Mouse (Mus musculus) E14TG2a.4 (cell line): ENCODE measurements around the gene Hs3st1.

Experiments used
- H3K27me3 ChIP-seq: 2 replicates; pipeline ENCODE4 v1.6.1; 2014; ENCODE audit warnings: low read length, control low read depth; ENCODE audit not compliant: insufficient read depth
- H3K36me3 ChIP-seq: 2 replicates; pipeline ENCODE4 v1.6.1; 2014; ENCODE audit warnings: low read length, control low read depth; ENCODE audit not compliant: insufficient read depth
- H3K4me1 ChIP-seq: replicated peaks from 2 replicates; pipeline ENCODE4 v1.6.1; 2014; ENCODE audit warnings: low read depth, low read length, control low read depth
- H3K4me3 ChIP-seq: replicated peaks from 2 replicates; pipeline ENCODE4 v1.5.1; 2014; ENCODE audit warnings: mild to moderate bottlenecking, low read length
- H3K9me3 ChIP-seq: 2 replicates; pipeline ENCODE4 v1.6.1; 2014; ENCODE audit warnings: low read length, control low read depth
- CTCF ChIP-seq: conservative IDR thresholded peaks from 2 replicates; pipeline ENCODE4 v1.5.1; 2014; ENCODE audit warnings: low read length
- NANOG ChIP-seq: IDR thresholded peaks from 2 replicates; pipeline ENCODE4 v1.6.1; 2014; ENCODE audit warnings: borderline replicate concordance, low read length, mixed read lengths
- POU5F1 ChIP-seq: IDR thresholded peaks from 2 replicates; pipeline ENCODE4 v1.6.1; 2014; ENCODE audit warnings: low read length, borderline replicate concordance

Gene Hs3st1

DNA sequence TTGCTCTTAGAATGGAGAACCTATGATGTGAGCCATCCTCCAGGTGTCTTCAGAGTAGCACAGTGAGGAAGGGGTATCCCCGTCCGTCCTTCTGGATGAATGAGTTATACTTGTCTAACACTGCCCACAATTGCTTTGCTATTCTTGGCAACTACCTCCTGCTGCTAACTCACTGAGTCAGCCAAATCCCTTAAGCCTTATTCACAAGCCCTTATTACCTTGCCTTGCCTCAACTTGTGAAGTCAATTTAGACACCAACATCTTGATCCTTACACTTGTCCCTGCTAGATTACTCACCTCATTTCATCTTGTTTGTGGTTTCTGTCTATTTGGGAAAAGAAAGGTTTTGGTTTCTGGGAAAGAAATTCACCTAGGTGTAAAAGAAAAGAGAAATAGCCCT is 95.9 kb downstream of the Hs3st1 start:
- no peak for TF ChIP-seq CTCF
- TF ChIP-seq POU5F1, result no peak
- TF ChIP-seq NANOG, result no peak
- H3K9me3 ChIP-seq, result peaks cover 20% of the 10 kb centered on the region
- H3K4me3 ChIP-seq, result no peak overlapping the region
- no peaks in the 10 kb centered on the region for H3K4me1 ChIP-seq
- no peaks in the 10 kb centered on the region for H3K36me3 ChIP-seq
- 0 out of 2 replicates have a peak, but pooled peaks cover 1% of the 10 kb centered on the region for H3K27me3 ChIP-seq

DNA sequence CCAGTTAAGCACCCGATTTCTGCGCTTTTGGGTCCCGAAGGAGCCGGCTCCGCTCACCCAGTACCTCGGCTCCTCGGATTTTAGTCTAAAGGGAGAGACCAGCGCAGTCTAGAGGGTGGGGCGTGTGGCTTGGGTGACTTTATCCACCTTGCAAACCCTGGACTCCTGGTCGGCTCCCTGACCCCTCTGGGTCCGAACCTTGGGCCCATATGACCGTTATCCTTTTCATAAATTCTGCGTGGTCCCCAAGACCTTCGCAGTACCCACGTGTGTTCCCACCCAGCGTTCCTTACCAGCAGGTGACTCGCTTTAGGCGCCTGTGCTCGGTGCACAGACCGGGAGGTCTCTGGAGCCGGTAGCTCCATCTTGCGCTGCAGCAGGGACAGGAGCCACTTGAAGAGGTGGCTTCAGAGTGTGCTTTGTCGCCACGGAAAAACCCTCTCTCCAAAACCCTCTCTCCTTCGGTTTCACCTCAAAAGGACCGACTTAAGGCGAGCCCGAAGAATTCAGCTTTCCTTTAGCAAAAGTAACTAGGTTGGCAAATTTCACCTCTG is 110.4 kb downstream of the Hs3st1 start:
- TF ChIP-seq NANOG (no peak), CTCF (no peak), POU5F1 (no peak)
- peaks cover 52% of the 10 kb centered on the region for H3K27me3 ChIP-seq
- H3K4me3 ChIP-seq, result peak overlapping the region; percentile 82
- peaks cover 15% of the 10 kb centered on the region for H3K4me1 ChIP-seq
- no peaks in the 10 kb centered on the region for H3K9me3 ChIP-seq
- no peaks in the 10 kb centered on the region for H3K36me3 ChIP-seq

DNA sequence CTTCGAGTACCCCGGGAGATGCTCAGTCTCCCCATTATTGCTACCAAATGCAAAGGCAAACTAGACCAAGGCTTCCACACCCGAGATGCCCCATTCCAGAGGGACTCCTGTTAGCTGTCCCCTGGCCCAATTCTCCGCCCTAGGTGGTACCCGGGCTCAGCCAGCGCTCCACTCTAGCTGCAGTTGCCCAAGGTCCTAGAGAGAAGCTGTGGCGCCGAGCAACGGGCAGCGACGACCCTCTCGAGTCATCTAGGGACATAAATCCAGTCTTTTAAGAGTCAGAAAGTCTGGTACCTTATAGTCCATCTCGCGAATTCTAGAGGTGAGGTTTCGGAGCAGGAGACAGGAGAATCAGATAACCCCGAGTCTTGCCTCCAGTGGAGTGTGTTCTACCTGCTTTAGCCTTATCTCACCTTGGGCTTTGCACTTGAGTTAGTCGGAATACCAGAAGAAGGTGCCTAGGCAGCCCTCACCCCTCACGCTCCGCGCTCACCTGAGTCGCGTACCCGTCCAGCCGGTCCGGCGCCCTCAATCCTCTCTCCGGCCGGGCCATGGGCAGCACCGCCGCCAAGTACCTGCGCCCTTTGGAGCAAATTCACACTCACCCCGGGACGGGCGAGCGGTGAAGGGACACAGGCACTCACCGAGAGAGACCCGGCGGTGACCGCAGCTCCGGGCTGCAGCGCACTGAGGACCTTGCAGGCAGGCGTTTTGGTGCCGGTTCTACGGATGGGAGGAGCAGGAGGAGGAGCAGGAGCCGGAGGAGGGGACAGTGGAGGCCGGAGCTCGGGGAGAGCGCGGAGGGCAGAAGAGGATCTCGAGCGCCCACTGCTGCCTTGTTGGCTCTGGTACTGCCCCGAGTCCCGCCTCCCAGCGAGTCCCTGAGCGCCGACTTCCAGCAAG is 111.1 kb downstream of the Hs3st1 start:
- Histone ChIP-seq H3K36me3 (no peaks in the 10 kb centered on the region), H3K4me1 (peaks cover 15% of the 10 kb centered on the region)

DNA sequence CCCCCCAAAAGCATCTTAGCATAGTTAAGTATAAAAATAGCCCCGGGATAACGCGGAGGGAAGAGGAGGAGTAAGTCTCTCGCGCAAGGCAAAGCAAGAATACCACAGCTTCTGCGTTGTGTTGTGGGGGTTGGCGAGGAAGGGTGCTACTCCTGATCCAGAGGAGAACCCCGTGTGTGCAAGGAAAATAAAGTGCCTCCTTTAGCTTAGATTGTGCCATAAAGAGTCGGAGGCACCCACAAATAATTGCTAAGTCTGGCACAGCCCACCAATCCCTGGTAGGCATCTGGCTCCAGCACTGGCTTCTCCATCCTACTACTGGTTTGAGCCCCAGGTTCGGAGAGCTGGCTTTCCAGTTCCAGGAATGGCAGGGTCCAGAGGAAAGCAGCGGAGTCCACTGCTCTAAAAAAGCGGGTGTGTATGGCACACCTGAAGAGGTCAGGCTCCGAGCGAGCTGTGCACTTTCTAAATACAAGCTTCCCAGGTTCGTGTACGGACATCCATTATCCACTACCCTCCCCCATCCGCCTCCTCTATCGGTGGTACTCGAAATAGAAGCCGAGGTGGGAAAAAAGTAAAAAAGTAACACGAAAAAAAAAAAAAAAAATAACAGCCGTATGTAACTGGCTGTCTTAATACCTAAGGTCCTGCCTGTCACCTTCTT is 111.9 kb downstream of the Hs3st1 start:
- Histone ChIP-seq H3K9me3 (no peaks in the 10 kb centered on the region), H3K27me3 (peaks cover 52% of the 10 kb centered on the region), H3K4me3 (peak overlapping the region; percentile 82; the same call in 1 of the 2 replicates), H3K36me3 (no peaks in the 10 kb centered on the region), H3K4me1 (peaks cover 15% of the 10 kb centered on the region)
- TF ChIP-seq CTCF (no peak), POU5F1 (no peak)

More for the DNA sequence above, 111.1 kb downstream of the Hs3st1 start:
- TF ChIP-seq CTCF (0 out of 2 replicates have a peak, but pooled peaks have one; percentile 12), NANOG (no peak), POU5F1 (no peak)
- peak overlapping the region; percentile 82 for H3K4me3 ChIP-seq
- no peaks in the 10 kb centered on the region for H3K9me3 ChIP-seq
- peaks cover 52% of the 10 kb centered on the region for H3K27me3 ChIP-seq

DNA sequence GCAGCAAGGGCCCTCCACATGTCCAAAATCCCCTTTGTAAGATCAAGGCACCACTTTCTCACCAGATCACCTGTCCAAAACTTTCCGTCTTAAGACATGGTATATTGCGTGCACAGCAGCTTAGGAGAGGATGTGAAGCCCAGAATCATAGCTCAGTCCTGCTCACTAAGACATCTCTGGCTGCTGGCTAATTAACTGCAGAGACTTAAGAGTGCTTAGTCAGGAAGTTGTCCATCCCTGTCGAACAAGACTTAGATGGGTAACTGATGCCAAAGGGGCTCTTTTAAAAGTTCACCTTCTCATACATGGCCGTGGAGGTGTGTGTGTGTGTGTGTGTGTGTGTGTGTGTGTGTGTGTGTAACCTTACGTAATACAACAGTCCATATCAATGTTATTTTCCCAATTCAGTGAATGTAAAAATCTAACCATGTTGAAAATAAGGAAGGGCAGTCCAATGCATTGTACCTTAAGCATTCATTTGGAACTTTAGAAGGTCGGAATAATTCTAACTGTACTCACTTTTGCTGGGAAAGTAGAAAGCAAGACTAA is 113.0 kb downstream of the Hs3st1 start:
- Histone ChIP-seq H3K4me3 (no peak overlapping the region), H3K9me3 (no peaks in the 10 kb centered on the region), H3K4me1 (peaks cover 15% of the 10 kb centered on the region), H3K36me3 (no peaks in the 10 kb centered on the region), H3K27me3 (peaks cover 50% of the 10 kb centered on the region)
- TF ChIP-seq CTCF, result no peak
- TF ChIP-seq NANOG, result no peak
- TF ChIP-seq POU5F1, result no peak

DNA sequence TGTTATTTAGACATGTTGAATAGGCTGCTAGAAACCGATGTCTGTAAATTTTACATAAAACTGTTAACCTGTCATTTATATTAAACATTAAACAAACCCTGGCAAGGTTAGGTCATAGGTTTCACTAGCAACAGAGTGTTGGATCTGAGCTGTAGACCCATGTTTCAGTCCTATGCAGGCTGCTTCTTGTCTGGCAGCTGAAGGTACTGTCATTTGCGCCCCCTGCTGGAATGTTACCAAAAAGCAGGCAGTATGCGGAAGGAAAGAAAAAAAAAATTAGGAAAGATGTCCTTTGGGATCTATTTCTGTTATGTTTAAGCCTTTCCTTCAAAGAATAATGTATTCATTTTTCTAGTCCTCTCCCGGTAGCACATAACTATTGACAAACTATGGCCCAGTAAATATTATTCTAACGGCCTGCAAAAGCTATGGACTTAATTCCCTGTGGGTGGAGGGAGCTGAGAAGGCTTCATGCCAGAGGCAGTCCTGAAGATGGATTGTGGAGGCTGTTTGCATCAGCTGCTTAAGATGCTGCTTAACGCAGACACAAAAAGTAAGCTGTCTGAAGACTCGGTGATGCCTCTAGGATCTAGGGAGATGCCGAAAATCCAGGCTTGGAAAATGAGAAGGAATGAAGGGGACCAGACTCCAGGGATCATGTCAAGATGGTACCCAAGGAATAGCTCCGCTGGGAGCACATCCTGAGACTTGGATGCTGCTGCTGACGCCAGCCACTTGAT is 115.7 kb downstream of the Hs3st1 start:
- peaks cover 30% of the 10 kb centered on the region for H3K27me3 ChIP-seq
- peaks cover 10% of the 10 kb centered on the region for H3K4me1 ChIP-seq
- TF ChIP-seq CTCF, result peak; percentile 81
- no peak for TF ChIP-seq POU5F1

DNA sequence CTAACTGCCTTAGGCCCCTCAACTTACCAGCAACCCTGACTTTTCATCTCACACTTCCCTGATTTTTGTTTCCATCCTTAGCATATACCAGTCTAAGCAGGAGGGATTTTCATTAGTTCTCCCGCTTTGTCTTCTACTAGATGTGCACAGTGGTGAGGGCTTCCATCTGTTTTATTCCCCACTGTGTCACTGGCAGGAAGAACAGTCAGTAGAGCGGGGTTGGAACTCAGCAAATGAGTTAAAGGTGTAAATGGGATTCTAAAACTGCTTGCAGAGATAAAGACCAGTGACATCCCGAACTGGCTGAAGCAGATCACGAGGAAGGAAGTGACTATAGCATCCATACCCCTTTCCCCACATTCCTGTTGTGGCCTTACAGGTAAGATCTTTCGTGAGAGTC is 116.3 kb downstream of the Hs3st1 start:
- Histone ChIP-seq H3K9me3 (no peaks in the 10 kb centered on the region), H3K27me3 (peaks cover 23% of the 10 kb centered on the region), H3K36me3 (no peaks in the 10 kb centered on the region), H3K4me3 (no peak overlapping the region), H3K4me1 (peaks cover 6% of the 10 kb centered on the region)
- TF ChIP-seq CTCF (no peak), POU5F1 (no peak), NANOG (no peak)

More for the DNA sequence above, 115.7 kb downstream of the Hs3st1 start:
- Histone ChIP-seq H3K9me3 (no peaks in the 10 kb centered on the region), H3K4me3 (no peak overlapping the region), H3K36me3 (no peaks in the 10 kb centered on the region)

DNA sequence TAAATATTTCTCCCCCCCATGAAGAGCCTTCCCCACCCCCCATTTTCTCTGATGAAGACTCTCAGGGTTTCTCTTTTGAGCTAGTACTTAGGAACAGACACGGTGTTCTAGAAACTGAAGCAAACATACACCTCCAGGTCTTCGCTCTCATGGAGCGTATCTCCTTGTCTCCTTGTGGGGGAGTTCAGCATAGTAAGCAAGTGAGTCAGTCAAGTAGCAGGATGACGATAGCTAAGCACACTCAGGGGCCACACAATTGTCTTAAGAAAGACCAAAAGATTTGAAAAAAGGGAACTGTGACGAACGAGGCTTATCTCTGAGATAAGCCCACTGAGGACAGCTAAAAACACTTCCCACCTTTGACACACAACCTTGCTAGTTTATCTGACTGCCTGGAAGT is 117.4 kb downstream of the Hs3st1 start:
- Histone ChIP-seq H3K9me3 (no peaks in the 10 kb centered on the region), H3K4me1 (no peaks in the 10 kb centered on the region), H3K4me3 (no peak overlapping the region), H3K36me3 (no peaks in the 10 kb centered on the region), H3K27me3 (peaks cover 16% of the 10 kb centered on the region)
- TF ChIP-seq NANOG, result no peak
- no peak for TF ChIP-seq CTCF
- TF ChIP-seq POU5F1, result no peak
